ENCODE assay signal across 11 mouse cellular contexts in the genomic region with DNA sequence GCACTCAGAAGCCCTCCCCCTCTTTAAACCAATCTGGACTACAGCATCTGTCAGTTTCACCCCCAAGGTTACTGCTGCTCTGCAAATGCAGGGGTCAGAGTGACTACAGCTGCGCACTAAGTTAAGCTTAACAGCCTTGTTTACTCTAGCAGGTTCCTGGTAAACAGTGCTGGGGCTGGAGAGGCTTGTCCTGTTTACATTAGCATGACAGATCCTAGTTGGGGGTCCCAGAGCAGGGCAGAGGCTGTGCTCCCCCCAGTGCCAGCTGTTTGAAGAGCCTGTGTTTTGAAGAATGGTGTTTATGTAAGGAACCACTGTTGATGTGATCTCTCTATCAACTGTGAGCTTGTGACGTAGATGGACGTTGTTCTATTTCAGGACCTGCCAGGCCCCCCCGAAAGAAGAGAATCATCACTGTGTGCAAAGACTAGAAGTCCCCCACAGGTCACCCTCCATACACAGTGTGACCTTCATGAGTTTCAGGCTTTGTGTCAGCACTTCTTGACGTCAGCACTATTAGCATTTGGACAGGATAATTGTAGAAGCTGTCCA.
DNase-seq lines count a peak whose midpoint lies in the region; ATAC-seq and TF ChIP-seq lines count a peak whose summit lies in the region.
"Had no signal": no experiment of that assay in that cellular context is flagged by ENCODE, and none has a peak within 500 bp of the region (broad histone marks: within the 10 kb centered on the region; RNA-seq: fewer than 3 reads in every experiment).

No protein-coding gene starts in this region.

- peak overlapping the region; percentile 47; the same call in 1 of the 2 replicates for H3K27ac ChIP-seq in heart, embryonic 10.5 days
- no peak overlapping the region for H3K27ac ChIP-seq in midbrain, embryonic 11.5 days (ENCODE audit: low read depth, low read length)
- H3K27ac ChIP-seq in midbrain, embryonic 15.5 days, result no peak overlapping the region
- H3K27ac ChIP-seq: macrophage had no signal

- H3K36me3 ChIP-seq in heart, embryonic 10.5 days, result no peaks in the 10 kb centered on the region
- no peaks in the 10 kb centered on the region for H3K36me3 ChIP-seq in midbrain, embryonic 11.5 days (ENCODE audit: control insufficient read depth, insufficient read depth, low read length)
- no peaks in the 10 kb centered on the region for H3K36me3 ChIP-seq in midbrain, embryonic 15.5 days (replicated peaks)

- no peak for DNase-seq in heart, embryonic 10.5 days (ENCODE audit: low spot score)
- DNase-seq in heart, postnatal 4 days, result no peak
- peak; percentile 84 for DNase-seq in midbrain, embryonic 11.5 days (ENCODE audit: low spot score, missing footprints)
- peak; percentile 8 for DNase-seq in lung, adult 2 months
- no peak for DNase-seq in ovary, postnatal 14 days (ENCODE audit: low spot score)
- no peak for DNase-seq in ovary, adult 18-20 months (ENCODE audit: low spot score)
- DNase-seq: cerebellum, postnatal 14 days had no signal

- peaks cover 15% of the 10 kb centered on the region for H3K4me1 ChIP-seq in heart, embryonic 10.5 days
- H3K4me1 ChIP-seq in midbrain, embryonic 11.5 days (ENCODE audit: control insufficient read depth, insufficient read depth, low read length), result no peaks in the 10 kb centered on the region; the same call in 1 of the 2 replicates
- H3K4me1 ChIP-seq in midbrain, embryonic 15.5 days, result peaks cover 5% of the 10 kb centered on the region
- H3K4me1 ChIP-seq in lung, adult 2 months (ENCODE audit: control insufficient read depth, insufficient read depth, low read length), result 0 out of 2 replicates have a peak, but pooled peaks cover 2% of the 10 kb centered on the region

- no peak for TF ChIP-seq CTCF in lung, adult 2 months (IDR thresholded peaks at IDR 0.05; ENCODE audit: insufficient read depth, low read length)

- no peak for TF ChIP-seq POLR2A in lung, adult 2 months (IDR thresholded peaks at IDR 0.05; ENCODE audit: borderline replicate concordance, extremely low read depth, low read depth, low read length)

- no peaks in the 10 kb centered on the region for H3K9me3 ChIP-seq in heart, embryonic 10.5 days
- H3K9me3 ChIP-seq in midbrain, embryonic 11.5 days (ENCODE audit: control insufficient read depth, low read length), result no peaks in the 10 kb centered on the region
- no peaks in the 10 kb centered on the region for H3K9me3 ChIP-seq in midbrain, embryonic 15.5 days

- no peak overlapping the region for H3K9ac ChIP-seq in midbrain, embryonic 11.5 days (ENCODE audit: low read length)
- no peak overlapping the region for H3K9ac ChIP-seq in midbrain, embryonic 15.5 days

- WGBS in heart, embryonic 10.5 days, result 10% methylated on average over 5 of the region's 5 CpGs
- 33% methylated on average over 5 of the region's 5 CpGs for WGBS in midbrain, embryonic 11.5 days
- 38% methylated on average over 5 of the region's 5 CpGs for WGBS in midbrain, embryonic 15.5 days
- 20% methylated on average over 5 of the region's 5 CpGs for WGBS in lung, adult 2 months

- H3K4me3 ChIP-seq in heart, embryonic 10.5 days, result no peak overlapping the region
- H3K4me3 ChIP-seq in midbrain, embryonic 11.5 days (ENCODE audit: low read depth, low read length), result no peak overlapping the region
- no peak overlapping the region for H3K4me3 ChIP-seq in midbrain, embryonic 15.5 days
- no peak overlapping the region for H3K4me3 ChIP-seq in lung, adult 2 months (replicated peaks; ENCODE audit: extremely low read depth, low read depth, low read length)

- no peaks in the 10 kb centered on the region for H3K27me3 ChIP-seq in heart, embryonic 10.5 days (ENCODE audit: insufficient read depth, poor library complexity, severe bottlenecking)
- no peaks in the 10 kb centered on the region for H3K27me3 ChIP-seq in midbrain, embryonic 11.5 days (ENCODE audit: control insufficient read depth, insufficient read depth, low read length)
- H3K27me3 ChIP-seq in midbrain, embryonic 15.5 days (replicated peaks), result no peaks in the 10 kb centered on the region

- peak; percentile 88 for ATAC-seq in midbrain, embryonic 11.5 days (ENCODE audit: low FRiP score)
- ATAC-seq in midbrain, embryonic 15.5 days (replicated peaks), result no peak
- no peak for ATAC-seq in cerebellum, adult (ENCODE audit: insufficient number of reproducible peaks, low FRiP score, low TSS enrichment)
- ATAC-seq: activated CD4-positive, CD25-positive, alpha-beta regulatory T cell, adult 4 months had no signal

- no peak overlapping the region for H3K4me2 ChIP-seq in midbrain, embryonic 11.5 days
- no peak overlapping the region for H3K4me2 ChIP-seq in midbrain, embryonic 15.5 days

Comparison
In these comparisons a context has a peak if more than half of its experiments do, and no peak if none do; other contexts are left out.
1. DNase-seq: peak in midbrain, embryonic 11.5 days (single experiment) and lung, adult 2 months (single experiment); none in heart, embryonic 10.5 days (single experiment), heart, postnatal 4 days (single experiment), ovary, postnatal 14 days (single experiment) and ovary, adult 18-20 months (single experiment).